Mouse (Mus musculus): ENCODE measurements around the gene Golt1a.

Gene Golt1a

DNA sequence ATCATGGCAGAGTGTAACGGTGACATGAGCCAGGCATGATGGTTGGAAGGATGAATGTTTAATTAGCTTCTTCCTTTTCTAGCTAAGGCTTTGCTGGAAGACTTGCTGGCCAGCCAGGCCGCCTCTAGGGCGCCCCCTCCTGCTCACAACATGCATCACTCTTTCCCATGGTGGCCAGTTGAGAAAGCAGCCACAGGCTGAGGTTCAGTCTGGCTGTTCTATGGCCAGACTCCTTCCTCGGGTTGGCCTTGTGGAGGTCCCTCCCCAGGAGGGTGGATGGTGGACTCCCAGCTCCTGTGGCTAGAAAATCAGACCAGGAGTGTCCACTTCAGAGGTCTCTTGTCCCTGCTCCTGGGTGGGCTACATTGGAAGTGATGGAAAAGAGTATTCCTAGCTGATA, 2.8 kb upstream of the Golt1a start:
- 3% methylated on average over 4 of the region's 4 CpGs for WGBS

DNA sequence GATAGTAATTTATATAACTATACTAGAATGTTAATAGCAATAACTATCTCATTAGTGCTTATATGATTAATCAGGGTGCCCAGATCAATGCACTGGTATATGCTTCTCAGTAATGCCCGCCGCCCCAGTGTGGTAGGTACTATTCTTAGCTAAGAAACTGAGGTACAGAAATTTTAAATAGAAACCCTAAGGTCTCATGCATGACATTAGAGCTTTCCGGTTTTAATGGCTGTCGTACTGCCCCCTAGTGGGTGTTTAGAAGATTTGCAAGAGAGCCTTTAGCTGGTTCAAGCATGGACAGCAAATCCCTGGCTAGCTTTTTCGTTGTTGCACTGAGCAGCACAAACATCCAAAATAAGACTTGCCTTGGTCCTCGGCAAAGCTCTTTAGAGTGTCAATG, 2.3 kb upstream of the Golt1a start:
- 3% methylated on average over 6 of the region's 6 CpGs for WGBS

DNA sequence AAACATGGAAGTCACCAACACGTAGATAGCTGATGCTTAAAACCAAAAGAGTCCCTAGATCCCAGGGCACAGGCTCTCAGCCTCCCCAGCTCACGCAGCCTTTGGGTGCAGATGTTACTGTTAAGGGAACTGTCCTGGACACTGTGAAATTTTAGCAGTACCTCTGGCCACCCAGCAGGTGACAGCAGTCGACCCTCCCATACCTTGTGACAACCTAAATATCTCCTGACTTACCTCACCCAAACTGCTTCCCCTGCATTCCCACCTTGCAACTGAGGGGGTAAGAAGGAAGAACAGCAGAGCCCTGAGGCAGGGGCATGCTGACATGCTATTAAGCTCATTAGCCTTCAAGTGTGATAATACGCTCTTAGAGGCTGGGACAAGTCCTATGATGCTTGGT, 1.6 kb downstream of the Golt1a start:
- WGBS = 73% methylated on average over 4 of the region's 4 CpGs

DNA sequence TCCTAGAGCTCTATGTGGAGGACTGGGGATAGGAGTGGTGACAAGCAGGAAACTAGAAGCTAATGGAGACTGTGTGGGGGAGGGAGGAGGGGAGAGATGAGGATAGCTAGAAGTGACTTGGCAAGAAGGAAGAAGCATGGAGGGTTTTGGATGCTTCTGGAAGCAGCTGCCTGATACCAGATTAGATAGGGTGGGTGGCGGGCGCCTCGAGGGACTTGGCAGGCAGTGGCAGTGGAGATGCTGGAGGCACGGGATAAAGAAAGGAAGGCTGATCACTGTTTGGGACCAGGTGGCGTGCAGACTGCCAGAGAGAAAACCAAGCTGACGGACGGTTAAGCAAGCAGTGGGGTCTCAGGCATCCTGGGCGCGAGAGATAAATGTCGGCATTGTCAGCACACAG, 2.3 kb downstream of the Golt1a start:
- WGBS = 9% methylated on average over 10 of the region's 10 CpGs

DNA sequence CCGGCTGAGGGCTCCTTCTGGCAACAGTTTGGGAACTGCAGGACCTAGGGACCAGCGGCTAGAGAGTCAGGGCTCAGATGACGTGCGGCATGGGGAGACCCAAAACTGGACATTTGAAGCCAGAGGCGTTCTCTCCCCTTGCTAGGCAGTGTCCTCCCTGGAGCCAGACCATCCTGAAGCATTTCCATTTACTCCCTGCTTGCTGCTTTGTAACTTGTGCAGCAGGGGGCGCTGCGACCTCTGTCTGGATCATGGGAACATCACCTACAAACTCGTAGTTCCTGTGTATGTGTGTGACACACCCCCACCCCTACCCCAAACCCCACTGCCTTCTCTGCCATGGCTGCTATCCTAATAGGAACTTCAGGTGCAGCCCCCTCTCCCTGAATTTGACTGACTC, 4.8 kb downstream of the Golt1a start:
- 37% methylated on average over 8 of the region's 8 CpGs for WGBS

DNA sequence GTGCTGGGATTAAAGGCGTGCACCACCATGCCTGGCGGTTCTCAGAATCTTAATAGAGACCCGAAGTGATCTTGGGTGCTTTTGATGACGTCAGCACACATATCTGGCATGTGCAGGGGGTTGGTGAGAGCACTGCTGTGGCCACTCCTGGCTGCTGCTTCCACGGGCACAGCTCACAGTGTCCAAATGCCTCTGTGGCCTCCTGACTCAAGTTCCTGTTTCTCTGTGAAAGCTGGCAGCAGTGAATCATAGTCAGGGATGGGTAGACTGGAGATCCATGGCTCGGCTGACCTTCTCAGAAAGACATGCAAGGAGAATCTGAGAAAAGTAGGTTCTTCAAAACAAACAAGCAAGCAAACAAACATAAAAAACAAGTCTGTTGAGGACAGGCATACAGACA, 6.2 kb downstream of the Golt1a start:
- WGBS = 86% methylated on average over 6 of the region's 6 CpGs

DNA sequence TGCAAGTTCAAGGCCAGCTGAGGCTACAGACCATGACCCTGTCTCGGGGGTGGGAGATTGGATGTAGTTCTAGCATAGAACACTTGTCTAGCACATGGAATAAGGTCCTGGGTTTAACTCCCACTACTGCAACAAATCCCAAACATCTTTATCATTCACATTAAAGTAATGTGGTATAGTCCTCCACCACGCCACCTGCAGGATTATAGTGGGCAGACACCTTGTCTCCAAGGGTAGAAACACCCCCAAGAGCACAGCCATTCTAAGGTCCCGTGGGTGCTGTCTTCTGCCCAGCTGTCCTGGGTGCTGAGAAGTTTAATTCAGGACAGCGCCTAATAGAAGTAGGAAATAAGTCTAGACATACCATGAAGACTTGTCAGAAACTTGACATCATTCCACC, 7.0 kb downstream of the Golt1a start:
- 86% methylated on average over 4 of the region's 4 CpGs for WGBS

DNA sequence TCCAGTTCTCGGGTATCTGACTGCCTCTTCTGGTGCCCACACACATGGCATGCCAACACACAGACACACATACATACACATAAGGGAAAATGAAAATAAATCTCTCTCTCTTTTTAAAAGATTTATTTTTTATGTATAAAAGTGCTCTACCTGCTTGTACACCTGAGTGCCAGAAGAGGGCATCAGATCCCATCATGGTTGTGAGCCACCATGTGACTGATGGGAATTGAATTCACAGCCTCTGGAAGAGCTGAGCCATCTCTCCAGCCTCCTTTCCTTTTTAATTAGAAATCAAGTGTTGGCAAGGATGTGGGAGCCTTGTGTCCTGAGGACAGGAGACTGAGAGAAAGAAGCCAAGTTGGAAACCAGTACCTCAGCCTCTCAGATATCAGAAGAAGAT, 7.5 kb downstream of the Golt1a start:
- WGBS = 42% methylated on average over 1 of the region's 1 CpGs

DNA sequence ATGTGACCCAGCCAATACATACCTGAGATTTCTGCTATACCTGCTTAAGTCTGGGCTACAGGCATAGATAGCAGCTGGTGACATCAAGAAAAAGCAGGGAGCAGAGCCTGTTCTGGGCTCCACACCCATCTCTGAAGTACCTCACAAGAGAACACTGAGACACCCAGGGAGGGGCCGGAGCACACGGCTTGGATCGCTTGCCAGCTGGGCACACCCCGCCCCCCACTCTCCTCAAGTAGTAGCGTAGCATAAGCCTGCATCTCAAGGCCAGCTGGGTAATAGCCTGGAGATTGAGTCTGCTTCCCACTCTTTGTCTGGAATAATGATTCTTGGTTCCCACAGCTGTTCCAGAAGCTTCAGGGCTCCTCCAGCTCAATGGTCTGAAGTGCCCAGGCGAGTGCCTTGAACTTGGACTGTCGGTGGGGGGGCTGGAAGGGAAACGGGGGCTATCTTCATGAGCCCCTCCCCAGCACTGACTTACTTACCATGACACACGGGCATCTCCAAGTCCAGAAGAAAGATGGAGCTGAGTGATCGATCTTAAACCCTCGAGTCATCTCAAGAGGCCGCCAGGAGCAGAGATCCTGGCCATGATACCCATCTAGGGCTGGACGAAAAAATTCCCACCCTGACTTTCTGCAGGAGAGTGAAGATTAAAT, 11.8 kb downstream of the Golt1a start, which contains the start of gene Kiss1:
Kiss1 (plus strand) TSS at position 609 of the 659 bp plus-strand sequence.
- 71% methylated on average over 13 of the region's 13 CpGs for WGBS

DNA sequence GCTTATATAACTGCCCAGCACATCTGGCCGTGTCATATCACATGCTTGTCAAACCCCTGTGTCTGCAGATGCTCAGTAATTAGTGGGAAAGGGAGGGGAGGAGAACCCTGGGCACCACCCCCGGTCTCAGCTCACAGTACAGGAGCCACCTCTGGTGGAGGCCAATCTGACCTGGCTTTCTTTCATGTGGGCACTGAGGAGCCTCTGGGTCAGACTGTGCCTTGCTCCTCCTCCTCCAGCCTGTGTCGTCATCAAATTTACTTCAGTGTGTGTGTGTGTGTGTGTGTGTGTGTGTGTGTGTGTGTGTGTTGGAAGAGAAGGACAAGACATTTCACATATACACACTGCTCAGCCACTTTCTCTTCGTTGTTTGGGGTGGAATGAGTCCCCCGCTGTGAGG, 13.7 kb downstream of the Golt1a start:
- WGBS = 58% methylated on average over 5 of the region's 5 CpGs

DNA sequence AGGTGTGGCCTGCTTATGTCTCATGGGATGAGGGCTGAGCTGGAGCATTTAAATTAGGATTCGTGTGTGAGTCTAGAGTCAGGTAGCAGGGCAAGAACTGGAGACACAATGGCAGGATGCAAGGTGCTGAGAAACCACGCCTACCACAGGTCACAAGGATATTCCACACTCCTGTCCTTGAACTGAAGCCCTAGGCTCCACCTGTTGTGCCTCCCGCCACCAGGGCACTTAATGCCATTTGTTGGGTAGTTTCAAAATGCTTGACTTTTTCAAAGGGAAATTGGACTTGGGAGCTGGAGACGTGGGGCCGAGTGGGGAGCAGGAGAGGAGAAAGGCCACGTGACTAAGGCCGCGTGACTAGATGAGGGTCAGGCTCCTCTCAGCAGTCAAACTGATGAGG, 16.4 kb downstream of the Golt1a start:
- WGBS = 88% methylated on average over 8 of the region's 8 CpGs

DNA sequence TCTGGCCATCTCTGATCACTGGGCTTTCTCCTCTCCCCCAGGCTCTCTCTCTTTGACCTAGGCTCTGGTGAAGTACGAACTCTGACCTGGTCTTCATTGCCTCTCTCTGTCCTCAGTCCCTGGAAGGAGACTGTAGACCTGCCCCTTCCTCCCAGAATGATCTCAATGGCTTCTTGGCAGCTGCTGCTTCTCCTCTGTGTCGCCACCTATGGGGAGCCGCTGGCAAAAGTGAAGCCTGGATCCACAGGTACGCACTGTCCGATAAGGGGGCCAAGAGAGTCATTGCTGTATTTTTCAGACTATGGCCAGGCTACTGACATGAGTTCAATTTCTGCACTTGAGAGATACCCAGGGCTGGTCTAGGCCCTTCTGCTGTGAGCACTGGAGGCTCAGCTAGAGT, 17.5 kb downstream of the Golt1a start:
- 85% methylated on average over 5 of the region's 5 CpGs for WGBS

DNA sequence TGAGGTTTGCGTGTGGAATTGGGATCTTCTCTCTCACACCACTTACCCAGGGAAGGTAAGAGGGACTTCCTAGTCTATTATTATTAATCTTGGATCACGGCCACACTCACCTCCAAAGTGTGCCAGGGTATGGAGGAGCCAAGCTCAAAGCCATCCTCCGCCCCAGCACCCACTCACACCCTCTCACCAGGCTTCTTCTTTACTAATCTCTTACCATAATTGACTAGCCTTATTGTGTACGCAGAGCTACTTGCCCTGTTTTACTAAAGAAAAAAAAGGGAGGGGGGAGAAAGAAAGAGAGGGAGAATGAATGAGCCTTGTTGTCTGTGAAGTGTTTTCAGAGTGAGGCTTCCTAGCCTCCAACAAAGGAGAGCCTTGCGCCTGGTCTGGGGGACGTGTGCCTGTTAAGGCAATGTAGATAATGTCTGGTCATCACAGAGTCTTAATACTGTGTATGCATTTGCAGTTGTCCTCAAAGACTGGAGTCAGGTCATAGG, 18.7 kb downstream of the Golt1a start:
- 57% methylated on average over 6 of the region's 6 CpGs for WGBS

DNA sequence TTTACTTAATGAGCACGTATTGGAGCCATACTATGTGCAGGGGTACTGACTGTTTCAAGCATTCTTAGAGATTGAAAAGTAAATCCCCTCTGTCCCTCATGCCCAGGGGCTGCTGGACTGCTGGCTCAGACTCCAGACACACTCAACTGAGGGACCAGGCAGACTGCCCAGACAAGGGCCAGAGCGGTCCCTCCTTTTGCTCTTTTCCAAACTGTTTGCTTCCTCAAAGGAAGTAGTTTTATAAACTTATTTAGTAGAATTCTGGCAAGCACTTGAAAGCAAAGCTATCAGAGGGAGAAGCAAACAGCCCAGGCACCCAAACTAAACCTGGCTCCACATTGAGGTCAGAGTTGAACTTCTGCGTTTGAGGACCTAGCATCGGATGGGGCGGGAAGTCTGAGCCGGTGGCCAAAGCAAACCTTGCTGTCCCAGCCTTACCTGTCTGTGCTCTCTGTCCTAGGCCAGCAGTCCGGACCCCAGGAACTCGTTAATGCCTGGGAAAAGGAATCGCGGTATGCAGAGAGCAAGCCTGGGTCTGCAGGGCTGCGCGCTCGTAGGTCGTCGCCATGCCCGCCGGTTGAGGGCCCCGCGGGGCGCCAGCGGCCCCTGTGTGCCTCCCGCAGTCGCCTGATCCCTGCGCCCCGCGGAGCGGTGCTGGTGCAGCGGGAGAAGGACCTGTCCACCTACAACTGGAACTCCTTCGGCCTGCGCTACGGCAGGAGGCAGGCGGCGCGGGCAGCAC, 19.5 kb downstream of the Golt1a start:
- 50% methylated on average over 34 of the region's 34 CpGs for WGBS

DNA sequence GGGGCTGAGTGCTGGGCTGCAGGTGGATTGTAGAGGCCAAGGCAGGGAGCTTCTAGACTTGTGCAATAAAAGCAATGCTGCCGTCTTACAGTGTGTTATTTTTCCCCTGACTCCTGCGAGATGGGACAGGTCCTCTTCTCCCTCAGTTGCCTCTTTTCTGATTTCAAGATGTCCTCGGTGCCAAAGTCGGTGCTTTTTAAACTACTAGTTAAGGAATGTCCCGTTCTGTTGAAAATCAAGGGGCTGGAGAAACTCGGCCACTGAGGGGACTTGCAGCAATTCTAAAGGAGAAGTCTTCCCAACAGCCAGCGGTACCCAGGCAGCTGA, 20.0 kb downstream of the Golt1a start:
- 65% methylated on average over 7 of the region's 7 CpGs for WGBS

DNA sequence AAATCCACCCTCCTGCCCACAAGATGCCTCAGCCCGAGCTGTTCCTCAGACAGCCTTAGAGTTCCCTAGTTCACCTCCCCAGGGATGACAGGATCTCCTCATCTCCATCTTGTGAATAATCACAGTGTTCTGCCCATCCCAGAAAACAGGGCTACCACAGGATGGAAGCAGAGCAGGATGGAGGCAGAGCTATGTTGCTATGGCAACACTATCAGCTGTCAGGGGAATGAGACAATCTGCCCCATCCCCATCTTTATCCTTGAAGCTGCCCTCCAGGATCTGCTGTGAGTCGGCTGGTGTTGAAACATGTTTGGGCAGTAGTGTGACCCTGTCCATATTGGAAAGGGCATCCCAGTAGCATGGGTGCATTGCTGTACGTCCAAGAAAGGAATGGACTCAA, 21.5 kb downstream of the Golt1a start:
- WGBS = 69% methylated on average over 3 of the region's 3 CpGs

DNA sequence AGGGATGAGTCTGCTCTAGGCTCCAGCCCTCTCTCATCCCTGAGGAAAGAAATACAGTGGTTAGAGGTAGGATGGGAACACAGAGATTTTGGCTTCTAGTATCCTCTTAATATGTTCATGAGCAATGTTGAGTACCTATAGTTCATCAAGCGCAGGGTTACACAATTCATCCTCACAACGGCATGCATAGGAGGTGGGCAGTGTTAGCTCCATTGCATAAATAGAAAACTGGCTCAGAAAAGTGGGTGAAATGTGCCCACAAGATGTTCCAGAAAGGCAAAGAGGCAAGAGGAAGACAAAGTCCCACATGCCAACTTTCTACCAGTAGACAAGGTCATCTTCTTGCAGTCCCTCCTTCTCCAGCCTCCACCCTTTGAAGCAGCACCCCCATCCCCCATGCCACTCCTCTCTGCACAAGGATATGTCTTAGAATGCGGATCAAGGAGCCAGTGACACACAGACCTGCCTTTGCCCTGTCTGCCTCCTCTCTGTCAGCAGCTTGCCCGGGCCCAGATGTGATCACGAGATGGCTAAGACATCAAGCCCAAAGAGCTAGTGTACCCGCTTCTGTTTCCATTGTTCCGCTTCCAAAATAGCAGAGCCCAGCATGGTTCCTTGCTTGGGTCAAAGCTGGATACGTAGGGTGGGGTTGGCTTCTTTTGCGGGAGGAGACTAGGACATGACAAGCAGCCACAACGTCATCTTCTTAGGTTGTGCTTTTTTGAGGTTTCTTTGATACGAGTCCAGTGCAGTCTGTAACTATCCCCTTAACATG, 23.2 kb downstream of the Golt1a start:
- WGBS = 69% methylated on average over 11 of the region's 11 CpGs

DNA sequence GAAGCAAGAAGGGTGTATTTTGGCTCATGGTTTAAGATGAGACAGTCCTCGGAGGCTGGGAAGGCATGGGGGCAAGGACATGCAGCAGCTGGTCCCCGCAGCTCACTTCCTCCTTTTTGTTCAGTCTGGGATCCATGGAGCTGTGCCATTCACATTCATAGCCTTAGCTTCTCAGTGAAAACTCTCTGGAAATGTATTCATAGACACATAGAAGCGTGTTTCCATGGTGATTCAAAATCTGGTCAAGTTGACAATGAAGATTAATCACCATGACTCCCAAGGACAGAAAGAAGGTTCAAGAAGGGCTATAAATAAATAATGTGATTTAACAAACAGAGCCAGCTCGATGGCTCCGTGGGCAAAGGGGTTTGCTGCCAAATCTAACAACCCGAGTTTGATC, 24.3 kb downstream of the Golt1a start:
- whole genome bisulfite sequencing = 29% methylated on average over 6 of the region's 6 CpGs

DNA sequence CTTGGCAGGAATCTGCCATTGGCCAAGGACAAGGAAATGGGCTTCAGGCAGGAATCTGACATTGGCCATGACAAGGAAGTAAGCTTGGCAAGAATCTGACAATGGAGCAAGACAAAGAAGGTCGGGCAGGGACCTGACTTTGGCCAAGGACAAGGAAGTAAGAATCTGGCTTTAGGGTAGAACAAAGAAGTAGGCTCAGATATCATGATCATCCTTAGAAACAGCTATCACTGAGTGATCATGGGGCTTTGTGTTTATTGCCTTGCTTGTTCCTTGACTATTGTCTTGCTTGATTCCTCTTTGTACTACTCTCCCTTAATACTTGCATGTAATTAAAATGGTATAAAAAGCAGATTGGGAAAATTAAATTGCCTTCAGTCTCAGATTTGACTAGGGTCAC, 30.8 kb downstream of the Golt1a start:
- 58% methylated on average over 1 of the region's 1 CpGs for WGBS

DNA sequence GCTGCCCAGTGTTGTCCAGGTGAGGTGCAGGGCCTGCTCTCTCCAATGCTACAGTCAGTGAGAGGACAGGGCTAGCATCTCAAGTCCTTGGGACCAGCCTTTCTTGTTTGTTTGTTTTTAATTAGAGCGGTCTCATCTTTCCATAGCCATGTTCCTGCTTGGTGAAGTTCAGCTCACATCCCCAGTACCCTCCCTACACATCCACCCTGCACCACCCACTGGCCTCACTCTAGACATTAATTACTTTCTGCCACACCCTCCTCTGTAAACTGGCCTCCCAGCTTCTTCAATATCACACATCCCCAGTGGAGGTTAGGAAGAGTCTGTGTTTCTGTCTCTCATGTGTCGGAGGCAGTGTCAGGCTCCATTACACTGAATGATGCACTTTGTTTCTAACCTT, 34.8 kb downstream of the Golt1a start:
- WGBS = 93% methylated on average over 2 of the region's 2 CpGs

DNA sequence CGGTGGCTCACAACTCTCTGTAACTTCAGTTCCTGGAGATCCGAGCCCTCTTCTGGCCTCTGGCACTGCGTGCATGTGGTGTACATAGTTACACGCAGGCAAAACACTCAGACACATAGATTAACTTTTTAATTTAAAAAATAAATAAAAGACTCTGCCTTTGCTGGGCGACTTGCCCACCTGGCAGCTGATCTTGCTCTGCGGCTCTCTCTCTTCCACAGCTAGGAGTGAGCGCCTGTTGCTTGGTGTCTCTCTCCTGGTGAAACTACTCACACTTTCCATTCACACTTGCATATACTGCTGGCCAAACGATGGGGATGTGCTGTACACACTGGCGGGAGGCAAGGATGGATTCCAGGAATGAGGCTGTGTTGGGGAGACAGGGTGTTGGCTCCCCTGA, 36.9 kb downstream of the Golt1a start:
- 72% methylated on average over 9 of the region's 9 CpGs for WGBS

DNA sequence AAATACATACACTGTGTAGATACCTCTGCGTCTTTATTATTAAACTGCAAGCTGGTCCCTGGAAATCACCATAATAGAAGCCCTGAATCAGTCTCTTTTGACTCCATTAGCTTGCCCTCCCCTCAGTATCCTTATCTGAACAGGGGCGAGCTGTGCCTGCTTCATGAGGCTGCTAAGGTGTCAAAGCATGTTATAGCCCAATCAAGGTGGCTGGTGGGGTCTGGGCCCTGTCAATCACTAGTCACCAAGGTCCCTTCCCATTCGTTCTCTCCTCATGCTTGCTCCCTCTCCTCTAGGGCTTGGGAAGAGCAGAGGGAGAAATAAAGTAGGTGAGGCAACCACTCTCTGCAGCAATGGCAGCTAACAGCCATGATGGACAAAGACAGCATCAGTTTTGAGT, 37.6 kb downstream of the Golt1a start:
- 97% methylated on average over 3 of the region's 3 CpGs for whole genome bisulfite sequencing

All from cerebral cortex, adult 2 months (tissue).